Mouse (Mus musculus) embryo, embryonic 11 days (tissue): ENCODE results near the gene Mettl8.

Source experiments
- DNase-seq: peaks from one replicate; pipeline ENCODE4 v3.0.0-alpha.2; 2015

Mettl8 gene

DNA sequence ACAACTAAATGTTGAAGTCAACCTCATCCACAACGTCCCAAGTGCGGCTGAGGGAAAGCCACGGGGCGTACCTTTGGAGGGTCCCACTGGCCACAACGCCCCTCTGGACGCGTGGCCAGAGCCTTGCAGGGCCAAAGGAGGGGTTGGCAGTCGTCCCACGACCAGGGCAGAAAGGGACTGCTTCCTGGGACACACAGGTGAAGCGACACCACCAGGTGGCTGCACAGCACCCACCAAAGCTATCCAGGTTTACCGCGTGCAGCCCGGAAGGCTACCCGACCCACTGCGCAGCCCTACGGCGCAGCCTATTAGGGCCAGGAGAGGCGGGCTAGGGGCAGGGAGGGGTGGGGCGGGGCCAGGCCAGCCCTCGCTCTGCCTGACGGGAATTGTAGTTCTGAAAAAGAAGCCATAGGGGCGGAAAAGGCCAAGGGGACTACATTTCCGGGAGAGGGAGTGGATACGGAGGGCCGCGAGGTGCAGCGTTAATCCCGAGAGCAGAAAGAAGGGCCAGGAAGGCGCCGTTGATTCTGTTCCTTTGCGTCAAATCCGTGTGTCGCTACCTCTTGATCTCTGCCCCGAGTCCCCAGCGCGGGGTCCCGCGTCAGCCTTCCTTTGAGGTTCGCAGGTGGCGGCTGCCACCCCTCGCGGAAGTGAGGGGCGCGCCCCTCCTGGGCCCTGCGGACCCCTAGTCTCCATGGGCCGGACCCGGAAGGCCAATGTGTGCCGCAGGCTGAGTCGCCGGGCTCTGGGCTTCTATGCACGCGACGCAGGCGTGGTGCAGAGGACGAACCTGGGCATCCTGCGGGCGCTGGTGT is at the start of gene Mettl8, which contains the start of gene Dcaf17:
Gene Mettl8, minus strand, starts transcription at position 284 of the 815 bp plus-strand sequence.
Gene Dcaf17, plus strand, starts transcription at position 29 of the 815 bp plus-strand sequence.
- DNase-seq, result peak; percentile 96

DNA sequence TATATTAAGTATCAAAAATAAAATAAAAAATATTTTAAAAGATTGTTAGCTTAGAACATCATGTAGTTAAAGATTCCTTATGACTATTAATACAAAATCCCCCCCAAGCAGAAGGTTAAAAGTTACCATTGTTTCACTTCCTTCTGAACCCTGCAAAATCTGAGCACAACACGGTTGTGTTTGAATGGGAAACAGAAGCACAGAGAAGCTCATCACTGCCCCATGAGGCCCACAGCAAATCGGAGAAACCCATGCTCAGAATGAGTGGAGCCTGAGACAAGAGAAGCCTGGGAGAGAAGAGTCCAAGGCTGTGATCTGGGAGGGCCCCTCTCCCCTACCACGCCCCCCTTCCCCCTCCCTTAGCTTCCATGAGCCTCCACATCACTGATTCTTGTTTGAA is 49.3 kb upstream of the Mettl8 start:
- DNase-seq, result no peak

DNA sequence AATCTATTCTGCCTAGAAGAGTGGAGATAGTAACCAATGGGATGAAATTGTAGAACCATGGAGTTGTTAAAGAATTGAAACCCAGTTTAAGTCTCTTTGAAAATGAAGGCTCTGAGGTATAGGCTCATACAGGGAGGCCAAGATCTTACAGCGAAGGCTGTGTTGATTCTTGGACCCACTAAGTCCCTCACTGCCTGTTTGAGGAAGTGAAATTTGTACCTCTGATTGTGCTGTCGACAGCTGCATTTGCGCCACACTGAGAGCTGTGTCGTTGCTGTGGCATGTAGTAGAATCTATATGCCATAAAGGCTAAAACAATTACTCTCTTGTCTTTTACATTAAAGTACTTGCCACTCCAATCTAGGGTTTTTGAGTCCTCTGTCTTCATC is 47.9 kb upstream of the Mettl8 start:
- no peak for DNase-seq

DNA sequence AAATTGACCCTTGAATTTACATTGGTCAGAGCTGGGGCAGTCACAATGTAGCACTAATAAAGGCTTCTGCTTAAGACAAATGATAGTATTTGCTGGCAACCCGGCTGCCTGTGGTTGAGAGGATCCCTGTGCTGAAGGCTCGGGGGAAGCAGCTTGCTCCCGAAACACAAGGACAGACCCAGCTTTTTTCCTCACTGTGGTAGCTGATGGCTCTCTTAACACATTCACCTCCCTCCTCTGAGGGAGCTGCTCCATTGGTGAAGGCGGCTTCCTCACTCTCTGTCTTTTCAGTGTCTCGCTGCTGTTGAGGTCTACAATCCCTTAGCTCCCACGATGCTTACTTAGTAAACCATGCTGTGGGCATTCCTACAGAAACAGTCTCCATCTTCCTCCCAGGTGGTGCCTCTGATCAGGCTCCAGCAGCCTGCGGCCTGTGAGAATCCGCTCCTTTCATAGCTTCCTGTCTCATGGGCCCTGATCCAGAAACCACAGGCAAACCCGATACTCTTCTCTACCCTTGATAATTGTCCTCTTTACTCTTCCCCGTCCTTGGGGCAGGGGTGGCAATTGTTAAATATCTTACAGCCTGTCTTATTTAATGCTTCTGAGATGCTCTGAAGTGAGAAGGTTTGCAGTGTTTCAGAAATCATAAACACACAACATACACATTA is 47.4 kb upstream of the Mettl8 start:
- DNase-seq, result no peak

DNA sequence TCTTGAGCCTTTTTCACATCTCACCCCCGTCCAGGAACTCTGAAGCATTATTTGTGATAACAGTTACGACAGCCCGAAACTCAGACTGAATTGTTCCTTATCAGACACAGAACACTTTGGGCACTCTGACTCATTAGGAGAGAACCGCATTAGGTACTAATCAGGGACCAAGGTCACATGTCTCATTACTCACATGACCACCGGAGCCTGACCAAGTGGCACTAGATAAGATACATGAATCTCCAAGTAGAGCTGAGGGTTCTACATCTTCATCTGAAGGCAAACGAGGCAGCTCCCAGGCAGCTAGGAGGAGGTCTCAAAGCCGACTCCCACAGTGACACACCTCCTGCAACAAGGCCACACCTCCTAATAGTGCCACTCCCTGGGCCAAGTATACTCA is 40.8 kb upstream of the Mettl8 start:
- no peak for DNase-seq

DNA sequence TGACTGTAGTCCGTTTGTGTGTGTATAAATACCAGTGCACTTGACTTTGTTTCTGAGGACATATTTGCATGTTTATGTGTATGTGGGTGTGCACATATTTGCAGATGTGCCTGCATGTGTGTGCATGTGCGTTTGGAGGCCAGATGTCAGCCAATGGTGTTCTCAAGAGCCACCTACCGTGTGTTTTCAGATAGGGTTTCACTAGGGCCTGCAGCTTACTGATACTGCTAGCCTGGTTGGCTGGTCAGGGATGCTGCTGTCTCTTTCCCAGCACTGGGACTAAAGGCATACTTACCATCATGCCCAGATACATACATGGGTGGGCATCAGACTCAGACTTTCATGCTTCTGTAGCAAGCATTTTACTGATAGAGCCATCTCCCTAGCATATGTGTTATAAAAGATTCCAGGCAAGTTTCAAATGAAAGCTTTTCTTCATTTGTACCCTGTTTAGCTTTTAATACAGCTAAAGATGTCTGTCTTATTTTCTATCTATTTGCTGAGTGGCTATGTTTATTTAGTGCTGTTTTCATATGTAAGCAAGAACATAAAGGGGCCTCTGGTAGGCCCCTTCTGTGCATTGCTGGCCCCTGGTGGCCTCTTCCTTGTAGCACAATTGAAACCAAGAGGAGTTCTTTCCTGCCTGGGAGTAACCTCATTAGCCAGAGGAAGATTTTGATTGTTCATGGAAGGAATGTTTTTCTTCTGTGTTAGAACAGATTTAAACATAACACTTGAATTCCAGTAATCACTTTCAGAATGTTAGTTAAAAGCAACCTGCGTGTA is 35.5 kb upstream of the Mettl8 start:
- DNase-seq, result peak; percentile 28

DNA sequence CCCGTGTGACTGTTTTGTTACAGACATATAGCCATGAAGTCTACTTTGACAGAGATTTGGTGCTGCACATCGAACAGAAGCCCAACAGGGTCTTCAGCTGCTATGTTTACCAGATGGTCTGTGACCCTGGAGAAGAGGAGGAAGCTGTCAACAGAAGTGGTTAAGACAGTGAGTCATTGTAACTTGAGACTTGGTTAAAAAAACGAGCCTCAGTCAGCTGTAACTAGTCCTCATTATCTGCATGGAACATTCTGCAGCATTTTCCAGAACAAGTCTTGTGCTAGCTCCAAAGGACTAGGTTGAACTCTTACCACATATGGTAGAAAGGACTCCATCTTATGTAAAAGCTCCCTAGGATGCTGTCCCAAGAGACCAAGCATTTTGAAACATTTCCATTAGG is 34.4 kb upstream of the Mettl8 start:
- DNase-seq, result no peak

DNA sequence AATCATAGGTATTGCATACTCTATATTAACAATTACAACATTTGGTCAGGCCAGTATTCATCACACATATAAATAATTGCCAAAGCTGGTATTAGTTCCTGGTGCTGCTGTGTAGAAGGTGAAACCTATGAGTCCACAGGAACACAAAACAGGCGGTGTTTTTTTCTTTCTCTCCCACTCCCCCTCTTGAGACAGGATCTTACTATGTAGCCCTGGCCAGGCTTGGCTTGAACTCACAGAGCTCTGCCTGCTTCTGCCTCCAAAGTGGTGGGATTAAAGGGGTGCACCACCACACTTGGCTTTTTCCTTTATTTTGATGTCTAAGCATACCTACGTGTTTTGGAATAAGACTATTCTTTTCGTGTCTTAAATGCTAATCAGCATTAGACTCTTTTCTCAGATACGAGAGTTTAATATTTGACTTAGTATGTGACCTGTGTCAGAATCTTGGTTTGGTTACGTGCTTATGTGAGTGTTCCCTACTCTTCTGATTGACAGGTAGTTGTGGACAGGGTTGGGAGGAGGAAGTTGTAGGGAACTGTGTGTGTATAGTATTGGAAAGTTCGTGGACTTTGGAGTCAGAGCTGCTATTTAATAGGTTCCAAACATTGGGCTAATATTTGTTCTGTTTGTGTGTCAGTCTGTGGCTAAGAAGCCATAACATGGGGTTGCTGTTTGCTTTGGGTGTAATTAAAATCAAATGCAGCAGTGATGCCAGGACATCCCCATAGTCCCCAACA is 28.2 kb upstream of the Mettl8 start:
- no peak for DNase-seq

DNA sequence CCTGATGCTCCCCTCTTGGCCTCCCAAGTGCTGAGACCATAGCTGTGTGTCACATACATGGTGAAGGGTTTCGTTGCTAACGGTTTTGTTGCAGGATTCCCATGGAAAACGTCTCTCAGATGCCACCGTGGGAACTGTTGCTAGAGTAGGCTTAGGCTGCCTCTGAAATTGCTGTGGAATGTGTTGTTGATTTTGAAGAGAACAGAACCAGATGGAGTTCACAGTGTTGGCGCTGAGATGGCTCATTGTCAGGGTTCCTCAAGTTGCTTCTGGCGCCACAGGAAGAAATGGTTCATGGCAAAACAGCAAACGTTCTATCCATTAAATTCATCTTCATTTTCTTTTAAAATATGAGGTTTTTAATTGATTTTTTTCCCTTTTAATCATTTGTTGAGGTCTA is 27.0 kb upstream of the Mettl8 start:
- no peak for DNase-seq

DNA sequence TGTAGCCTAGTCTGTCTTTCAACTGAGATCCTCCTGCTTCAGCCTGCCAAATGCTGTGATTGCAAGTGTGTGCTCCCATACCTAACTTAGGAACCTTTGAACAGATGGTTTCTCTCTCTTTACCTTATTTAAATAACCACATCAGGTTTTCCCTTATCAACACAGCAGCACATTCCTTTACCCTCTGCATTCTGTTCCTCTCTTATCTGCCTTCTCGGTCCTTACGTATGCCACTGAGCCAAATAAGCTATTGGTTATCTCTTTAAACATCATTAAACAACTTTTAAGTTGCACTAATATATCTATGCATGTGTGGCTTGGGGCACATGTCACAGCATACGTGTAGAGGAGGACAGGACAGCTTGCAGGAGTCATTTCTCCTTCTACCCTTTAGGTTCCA is 18.4 kb upstream of the Mettl8 start:
- DNase-seq, result no peak

DNA sequence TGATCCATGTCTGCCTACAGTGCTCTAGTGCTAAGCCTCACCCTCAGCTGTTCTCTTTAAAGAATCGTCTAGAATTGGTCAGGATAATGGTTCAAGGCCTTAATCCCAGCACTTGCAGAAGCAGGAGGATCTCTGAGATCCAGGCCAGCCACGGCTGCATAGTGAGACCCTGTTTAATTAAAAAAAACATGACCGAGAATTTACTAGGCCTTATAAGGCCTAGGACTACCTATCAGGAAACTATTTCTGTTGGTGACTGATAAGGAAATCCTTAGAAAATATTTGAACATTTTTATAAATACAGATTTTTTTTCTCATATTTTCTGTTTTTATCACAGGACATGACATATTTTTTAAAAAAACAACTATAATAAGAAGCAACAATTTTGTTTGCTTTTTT is 17.9 kb upstream of the Mettl8 start:
- DNase-seq, result no peak

DNA sequence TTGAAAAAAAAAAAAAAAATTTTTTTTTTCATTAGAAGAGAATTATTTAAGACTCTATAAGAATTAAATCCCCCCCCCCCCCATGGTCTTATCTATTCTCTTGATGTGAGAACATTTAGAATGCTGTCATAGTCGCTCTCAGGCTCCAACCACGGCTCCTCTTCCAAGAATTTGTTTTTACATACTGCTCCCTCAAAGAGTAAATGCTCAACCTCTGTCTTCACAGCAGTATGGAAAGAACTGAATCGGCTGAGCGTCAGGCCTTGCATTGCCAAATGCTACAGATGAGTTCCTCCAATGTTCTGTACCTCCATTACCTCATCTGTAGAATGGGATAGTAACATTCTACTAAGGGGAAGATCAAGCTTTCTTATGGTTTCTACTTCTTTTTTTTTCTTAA is 16.2 kb upstream of the Mettl8 start:
- no peak for DNase-seq

DNA sequence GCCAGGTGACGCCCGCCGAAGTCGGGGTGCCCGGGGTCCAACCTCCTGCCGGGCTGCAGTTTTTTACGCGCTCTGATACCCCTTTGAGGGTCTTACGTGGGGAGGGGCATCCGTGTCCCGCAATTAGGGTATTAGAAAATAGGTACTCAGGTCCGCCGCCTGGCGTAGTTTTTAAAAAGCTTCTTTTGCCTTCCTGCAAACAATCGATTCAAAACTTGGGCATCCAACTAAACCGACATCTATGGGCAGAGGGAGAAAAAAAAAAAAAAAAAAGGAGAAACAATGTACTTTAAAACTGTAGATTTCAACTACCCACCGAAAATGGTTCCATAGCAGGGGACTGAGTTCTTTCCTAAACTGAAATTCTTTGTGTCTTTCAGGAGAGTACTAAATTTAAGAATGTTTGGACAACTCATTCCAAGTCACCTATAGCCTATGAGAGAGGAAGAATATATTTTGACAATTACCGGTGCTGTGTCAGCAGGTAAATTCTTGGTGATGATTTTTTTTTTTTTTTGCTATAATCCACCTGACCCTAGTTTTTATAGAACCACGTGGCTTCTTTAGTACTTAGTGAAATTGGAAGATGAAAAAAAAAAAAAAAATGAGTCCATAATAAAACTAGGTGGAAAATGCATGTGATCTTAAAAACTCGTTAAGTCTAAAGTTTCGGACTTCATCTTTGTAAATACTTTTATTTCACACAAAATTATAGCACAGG is 892 bp upstream of the Mettl8 start:
- DNase-seq, result no peak

DNA sequence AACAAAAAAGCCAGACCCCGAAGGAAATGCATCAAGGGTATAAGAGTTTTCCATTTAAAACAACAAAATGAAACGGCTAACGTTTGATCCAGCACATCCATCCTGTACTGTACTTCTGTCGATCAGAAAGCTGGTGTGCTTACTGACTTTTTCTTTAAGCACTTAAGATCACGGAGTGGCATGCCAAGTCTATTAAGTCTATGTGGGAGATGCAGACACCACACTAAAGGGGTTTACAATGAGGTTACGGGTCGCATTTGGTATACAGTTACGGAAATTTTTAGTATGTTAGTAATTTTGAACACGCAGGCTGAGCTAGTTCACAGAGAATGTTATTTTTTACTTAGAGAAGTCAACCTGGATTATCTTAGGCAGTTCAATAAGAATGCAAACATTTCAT is 667 bp downstream of the Mettl8 start:
- no peak for DNase-seq

DNA sequence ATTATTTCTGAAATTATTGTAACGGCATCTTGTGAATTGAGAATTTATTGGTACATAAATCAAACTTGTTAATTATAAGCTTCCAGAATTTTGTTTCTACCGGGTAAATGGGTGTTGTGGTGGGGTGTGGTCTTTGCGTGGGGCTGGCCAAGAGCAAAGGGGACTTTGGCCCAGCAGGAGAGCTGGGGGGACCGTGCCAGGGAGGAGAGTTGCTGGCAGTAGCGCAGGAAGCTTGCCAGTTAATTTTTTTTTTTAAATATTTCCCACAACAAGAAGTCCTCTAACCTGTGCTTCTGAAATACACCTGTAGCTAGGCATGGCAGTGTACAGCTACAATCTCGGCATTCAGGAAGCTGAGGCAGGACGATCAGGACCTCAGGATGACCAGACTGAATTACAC is 4.9 kb downstream of the Mettl8 start:
- no peak for DNase-seq

DNA sequence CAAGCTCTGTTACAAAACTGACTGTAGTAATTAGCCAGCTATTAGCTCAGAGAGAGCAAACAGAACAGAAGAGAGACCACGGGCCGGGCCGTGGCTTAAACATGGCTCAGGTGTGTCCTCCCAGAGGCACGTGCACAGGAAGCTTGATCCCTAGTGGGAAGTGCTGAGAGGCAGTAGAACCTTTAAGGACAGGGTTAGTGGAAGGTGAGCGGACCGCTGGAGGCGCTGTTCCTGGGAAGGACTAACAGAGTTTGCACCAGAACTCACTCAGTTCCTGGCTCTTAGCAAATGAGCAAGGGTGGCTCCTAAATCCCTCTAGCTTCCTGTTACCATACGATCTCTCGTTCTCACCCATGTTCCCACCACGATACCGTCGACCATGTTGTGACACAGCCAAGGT is 6.5 kb downstream of the Mettl8 start:
- DNase-seq, result no peak

DNA sequence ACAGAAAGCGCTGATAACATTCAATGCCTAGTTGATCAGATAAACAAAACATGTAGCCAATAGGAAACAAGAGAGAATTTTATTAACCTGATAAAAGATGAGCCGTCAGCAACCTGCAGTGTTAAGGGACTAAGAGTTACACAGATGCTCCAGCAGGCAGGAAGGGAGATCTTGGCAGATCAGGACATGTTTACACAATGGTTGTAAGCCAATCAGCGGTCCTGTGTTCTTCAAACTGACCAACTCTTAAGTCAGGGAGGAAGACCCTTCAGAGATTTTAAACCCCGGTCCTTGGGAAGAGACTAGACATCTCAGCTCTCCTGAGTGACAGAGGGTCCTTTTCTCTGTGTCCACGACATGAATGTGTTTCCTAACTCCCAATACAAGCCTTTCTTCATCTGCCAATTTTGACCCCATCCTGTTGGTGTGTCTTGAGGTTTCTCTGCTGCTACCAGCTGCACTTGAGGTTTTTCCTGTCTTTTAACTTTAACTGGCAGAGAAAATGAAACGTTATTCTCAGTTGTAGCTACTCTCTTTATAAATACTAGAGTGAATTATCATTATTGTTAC is 8.5 kb downstream of the Mettl8 start:
- DNase-seq, result no peak

DNA sequence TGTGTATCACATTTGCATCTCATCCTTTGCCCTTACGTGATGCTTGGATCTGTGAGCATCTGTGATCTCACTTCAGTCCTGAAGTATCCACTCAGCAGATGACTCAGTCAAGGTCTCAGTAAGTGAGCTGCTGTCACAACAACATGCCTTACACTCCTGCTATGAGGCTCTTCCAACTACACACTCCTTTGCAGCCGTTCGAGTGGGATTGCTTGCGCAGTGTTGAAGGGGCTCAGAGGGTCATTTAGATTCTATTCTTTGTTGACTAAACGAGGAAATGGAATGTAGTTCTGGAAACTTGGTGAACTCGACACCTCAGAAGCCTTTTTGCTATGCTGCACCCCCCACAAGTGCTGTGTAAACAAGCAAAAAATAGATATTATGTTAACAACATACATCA is 9.2 kb downstream of the Mettl8 start:
- no peak for DNase-seq

DNA sequence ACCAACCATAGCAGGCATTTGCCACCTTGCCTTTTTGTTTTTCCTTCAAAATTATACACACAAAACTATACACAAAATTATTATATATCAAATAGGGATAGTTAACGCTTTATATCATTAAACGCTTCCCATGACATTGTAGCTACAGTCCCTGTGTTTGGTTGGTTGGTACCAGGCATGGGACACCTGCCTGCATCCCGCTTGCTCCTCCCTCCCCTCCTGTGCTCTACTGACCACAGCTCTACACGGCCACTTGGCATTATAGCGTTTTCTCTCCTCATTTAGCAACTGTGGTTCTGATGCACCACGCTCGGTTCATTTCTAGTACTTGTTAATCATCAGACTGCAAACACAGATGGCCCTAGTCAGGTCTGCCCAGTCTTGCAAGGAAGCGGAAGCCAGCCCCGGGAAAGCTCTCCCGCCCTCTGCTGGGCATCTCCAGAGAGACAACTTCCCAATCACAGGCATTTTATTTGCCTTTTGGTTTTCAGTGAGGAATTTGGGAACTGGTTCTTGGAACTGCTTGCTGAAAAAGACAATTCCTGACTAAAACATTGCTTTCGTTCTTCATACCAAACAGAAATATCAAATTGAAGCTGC is 15.8 kb downstream of the Mettl8 start:
- DNase-seq, result peak; percentile 82

DNA sequence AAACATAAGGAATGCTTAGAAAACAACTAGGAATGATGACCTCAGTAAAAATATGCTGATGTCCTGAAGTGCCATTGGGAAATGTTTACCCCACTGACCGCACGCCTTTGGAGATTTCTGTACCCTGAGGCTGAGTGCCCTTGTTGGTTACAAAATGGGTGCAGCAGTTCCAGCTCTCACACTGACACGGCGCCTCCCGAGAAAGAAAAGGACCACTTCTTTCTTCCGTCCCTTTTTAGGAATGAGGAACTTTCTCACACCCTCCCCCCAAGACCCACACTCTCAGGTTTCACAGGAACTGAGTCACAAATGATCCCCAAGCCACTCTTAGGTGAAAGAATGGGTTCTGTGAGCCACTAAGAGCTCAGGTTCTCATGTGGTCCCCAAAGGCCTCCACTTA is 17.9 kb downstream of the Mettl8 start:
- DNase-seq, result no peak

DNA sequence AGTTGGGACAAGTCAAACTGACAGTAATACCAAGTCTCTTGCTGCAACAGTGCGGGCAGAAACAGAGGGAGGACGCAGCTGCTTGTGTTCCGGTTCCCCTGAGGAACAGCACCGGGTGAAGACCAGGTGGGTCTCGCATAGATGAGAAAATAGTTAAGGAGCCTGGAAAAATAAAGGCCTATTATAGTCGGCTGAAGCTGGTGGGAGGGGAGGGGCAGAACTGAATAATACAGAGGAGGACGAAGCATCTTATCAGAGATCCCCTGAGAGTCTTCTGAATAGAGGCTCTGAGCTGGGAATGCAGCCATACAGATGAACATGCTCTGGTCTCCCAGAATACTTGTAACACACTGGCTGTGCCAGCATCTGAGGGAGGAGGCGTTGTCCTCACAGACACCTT is 21.4 kb downstream of the Mettl8 start:
- no peak for DNase-seq

DNA sequence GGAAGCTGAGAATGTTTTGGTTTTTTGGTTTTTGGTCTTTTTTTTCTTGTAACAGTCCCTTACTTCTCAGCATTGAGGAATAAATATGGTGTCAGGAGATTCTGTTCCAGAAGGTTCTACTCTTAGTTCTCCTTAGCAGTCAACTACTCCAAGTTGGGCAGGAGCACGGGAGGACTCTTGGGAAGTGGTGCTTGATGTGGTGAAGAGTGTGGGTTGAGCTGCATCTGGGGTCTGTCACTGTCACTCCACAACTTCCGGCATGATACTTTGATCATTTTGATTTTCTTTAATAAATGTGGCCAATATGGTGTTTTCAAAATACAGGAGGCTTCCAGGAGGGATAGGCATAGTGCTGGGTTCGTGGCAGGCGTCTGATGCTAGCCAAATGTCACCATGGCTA is 22.4 kb downstream of the Mettl8 start:
- no peak for DNase-seq
